26 mouse cellular contexts compared by ENCODE assay signal in the genomic region with DNA sequence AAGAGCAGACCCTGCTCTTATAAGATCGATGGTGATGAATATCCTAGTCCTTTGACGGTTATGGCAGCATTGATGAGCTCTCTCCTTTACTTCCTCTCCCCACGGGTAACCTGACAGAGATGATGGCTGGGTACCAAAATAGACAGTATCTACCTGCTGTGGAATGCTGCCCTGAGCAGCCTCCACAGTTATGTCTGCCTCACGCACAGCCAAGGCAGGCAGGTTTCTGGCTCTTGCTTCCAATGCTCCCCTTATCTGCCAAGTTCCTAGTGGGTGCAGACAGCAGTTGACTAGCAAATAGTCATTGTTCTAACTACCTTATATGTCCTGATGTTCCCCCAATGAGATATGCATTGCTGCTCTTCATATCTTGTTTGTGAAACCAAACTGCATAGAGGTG.
DNase-seq lines count a peak whose midpoint lies in the region; ATAC-seq lines count a peak whose summit lies in the region.
"Had no signal": no experiment of that assay in that cellular context is flagged by ENCODE, and none has a peak within 500 bp of the region (broad histone marks: within the 10 kb centered on the region; RNA-seq: fewer than 3 reads in every experiment).

No protein-coding gene starts in this region.

- H3K9ac ChIP-seq in heart, embryonic 15.5 days, result no peak overlapping the region
- H3K9ac ChIP-seq: forebrain, embryonic 13.5 days; hindbrain, embryonic 14.5 days had no signal

- H3K4me3 ChIP-seq in heart, embryonic 15.5 days, result no peak overlapping the region
- H3K4me3 ChIP-seq: forebrain, embryonic 10.5 days; forebrain, embryonic 13.5 days had no signal

- no peak overlapping the region for H3K4me2 ChIP-seq in heart, embryonic 15.5 days
- H3K4me2 ChIP-seq: forebrain, embryonic 13.5 days; heart, embryonic 11.5 days; hindbrain, embryonic 14.5 days had no signal

- no peaks in the 10 kb centered on the region for H3K9me3 ChIP-seq in heart, embryonic 15.5 days (replicated peaks)
- H3K9me3 ChIP-seq: forebrain, embryonic 10.5 days; forebrain, embryonic 13.5 days; G1E had no signal

- intact Hi-C loops in heart, postnatal 36 days (cut with DNase I), result no loop called here

- WGBS in heart, embryonic 15.5 days, result 61% methylated on average over 4 of the region's 4 CpGs

- H3K4me1 ChIP-seq in heart, embryonic 15.5 days (replicated peaks), result peaks cover 7% of the 10 kb centered on the region; the same call in 1 of the 2 replicates
- H3K4me1 ChIP-seq: forebrain, embryonic 10.5 days; forebrain, embryonic 13.5 days had no signal

- H3K27me3 ChIP-seq in heart, embryonic 15.5 days, result no peaks in the 10 kb centered on the region
- H3K27me3 ChIP-seq: CH12.LX; forebrain, embryonic 13.5 days; Patski had no signal

- peak; percentile 10 for DNase-seq in cerebellum, adult 9-11 months
- no peak for DNase-seq in cerebellum, adult 11-12 months
- peak; percentile 34 to 48 for DNase-seq in cerebellum, postnatal 25 days
- no peak for DNase-seq in cerebellum, adult 8-10 months
- DNase-seq in heart, postnatal 36 days, result no peak
- DNase-seq in spleen, postnatal 14 days (ENCODE audit: low spot score in 2 of 2), result no peak
- DNase-seq: adrenal gland, postnatal 10 days; B cell, adult 2 months; gastrocnemius, postnatal 10 days; gastrocnemius, postnatal 36 days; heart, postnatal 10 days; heart, postnatal 4 days; kidney, adult 18-20 months; kidney, adult 9 months had no signal

- peak; percentile 35; the same call in 1 of the 2 replicates for ATAC-seq in heart, embryonic 15.5 days (replicated peaks; ENCODE audit: insufficient number of reproducible peaks, insufficient read depth, low FRiP score, low read depth)
- ATAC-seq: forebrain, embryonic 13.5 days; forebrain, embryonic 16.5 days; hindbrain, postnatal 0 days; inflammation-experienced regulatory T-cells, adult 6 months; intestine, embryonic 16.5 days; Patski had no signal

- peaks cover 6% of the 10 kb centered on the region; the same call in 1 of the 2 replicates for H3K36me3 ChIP-seq in heart, embryonic 15.5 days

- H3K27ac ChIP-seq in heart, embryonic 15.5 days, result no peak overlapping the region
- H3K27ac ChIP-seq: forebrain, embryonic 10.5 days; forebrain, embryonic 13.5 days; hindbrain, embryonic 14.5 days; hindbrain, postnatal 0 days had no signal

Comparison
In these comparisons a context has a peak if more than half of its experiments do, and no peak if none do; other contexts are left out.
1. DNase-seq: peak in cerebellum, adult 9-11 months (single experiment) and cerebellum, postnatal 25 days (2 of 2); none in cerebellum, adult 11-12 months (single experiment), cerebellum, adult 8-10 months (single experiment), heart, postnatal 36 days (0 of 2) and spleen, postnatal 14 days (0 of 2).